Mouse (Mus musculus) kidney, embryonic 16.5 days (tissue): ENCODE measurements around the gene Arntl2. TPM values are rescaled to one million over a fixed set of nuclear protein-coding genes. Genes with fewer than 3 reads are reported as not detected.

Experiments
- ATAC-seq: fragments of 200-750 bp; cut with Nextera tagmentation; 2 replicates; pipeline ENCODE4 v1.8.0; 2017; ENCODE audit warnings: moderate TSS enrichment; ENCODE audit not compliant: low FRiP score, low TSS enrichment
- H3K27ac ChIP-seq: fragments of 300-500 bp; sonication (generic); 2 replicates; pipeline ENCODE4 v1.5.1; 2014; ENCODE audit warnings: low read length
- H3K27me3 ChIP-seq: fragments of 300-500 bp; sonication (generic); 2 replicates; pipeline ENCODE4 v1.6.1; 2014; ENCODE audit warnings: low read length, control low read depth, mixed read lengths; ENCODE audit not compliant: insufficient read depth
- H3K36me3 ChIP-seq: fragments of 300-500 bp; sonication (generic); 2 replicates; pipeline ENCODE4 v1.6.1; 2014; ENCODE audit warnings: low read length, control low read depth, mixed read lengths; ENCODE audit not compliant: insufficient read depth
- H3K4me1 ChIP-seq: fragments of 300-500 bp; sonication (generic); 2 replicates; pipeline ENCODE4 v1.6.1; 2014; ENCODE audit warnings: low read length, control low read depth, mixed read lengths; ENCODE audit not compliant: insufficient read depth
- H3K4me2 ChIP-seq: fragments of 300-500 bp; sonication (generic); replicated peaks from 2 replicates; pipeline ENCODE4 v1.6.1; 2014; ENCODE audit warnings: low read depth, low read length
- H3K4me3 ChIP-seq: fragments of 300-500 bp; sonication (generic); 2 replicates; pipeline ENCODE4 v1.5.1; 2014; ENCODE audit warnings: mild to moderate bottlenecking, low read length
- H3K9ac ChIP-seq: fragments of 300-500 bp; sonication (generic); replicated peaks from 2 replicates; pipeline ENCODE4 v1.6.1; 2014; ENCODE audit warnings: low read length
- H3K9me3 ChIP-seq: fragments of 300-500 bp; sonication (generic); 2 replicates; pipeline ENCODE4 v1.6.1; 2016; ENCODE audit warnings: low read length, control low read depth
- WGBS: fragments of 180-500 bp; shearing (Covaris S2); extraction: QIAGEN DNeasy Blood & Tissue Kit; methylation state at CpG from one replicate; pipeline ENCODE4 v1.1.7; 2014; 5-methylcytosine and 5-hydroxymethylcytosine counted together
- polyA plus RNA-seq: library from polyadenylated mRNA; unstranded; fragments of >200 nt; fragmentation: Nextera tagmentation; extraction: Ambion mirVana; gene quantifications from 2 replicates; pipeline ENCODE4 v1.2.1, GENCODE M21; 2015

Arntl2 gene
- polyA plus RNA-seq, 1 experiment from 2014 or later = 3.0 TPM

GRCm38 (mm10) chr6:146759027-146759426, 36.8 kb upstream of the Arntl2 start:
- Histone ChIP-seq H3K9ac (no peak overlapping the region), H3K4me3 (no peak overlapping the region), H3K9me3 (no peaks in the 10 kb centered on the region), H3K4me1 (no peaks in the 10 kb centered on the region; the same call in 1 of the 2 replicates), H3K4me2 (no peak overlapping the region), H3K36me3 (no peaks in the 10 kb centered on the region), H3K27ac (no peak overlapping the region), H3K27me3 (no peaks in the 10 kb centered on the region)
- WGBS = 93% methylated on average over 2 of the region's 2 CpGs
- ATAC-seq = no peak

- H3K4me3 ChIP-seq = no peak overlapping the region
- no peaks in the 10 kb centered on the region for H3K27me3 ChIP-seq
- H3K27ac ChIP-seq = no peak overlapping the region
- H3K4me1 ChIP-seq = 0 out of 2 replicates have a peak, but pooled peaks cover 4% of the 10 kb centered on the region
- 94% methylated on average over 2 of the region's 2 CpGs for WGBS
- H3K4me2 ChIP-seq = no peak overlapping the region
- no peaks in the 10 kb centered on the region for H3K9me3 ChIP-seq
- no peak for ATAC-seq
- H3K9ac ChIP-seq = no peak overlapping the region
- no peaks in the 10 kb centered on the region for H3K36me3 ChIP-seq
Measured at GRCm38 (mm10) chr6:146760022-146760421, 35.8 kb upstream of the Arntl2 start.

GRCm38 (mm10) chr6:146760736-146761135, 35.1 kb upstream of the Arntl2 start:
- no peaks in the 10 kb centered on the region for H3K36me3 ChIP-seq
- no peak for ATAC-seq
- H3K9me3 ChIP-seq = no peaks in the 10 kb centered on the region
- no peak overlapping the region for H3K9ac ChIP-seq
- no peak overlapping the region for H3K4me2 ChIP-seq
- H3K27ac ChIP-seq = no peak overlapping the region
- H3K4me3 ChIP-seq = no peak overlapping the region
- no peaks in the 10 kb centered on the region for H3K27me3 ChIP-seq
- 68% methylated on average over 4 of the region's 4 CpGs for WGBS
- H3K4me1 ChIP-seq = 0 out of 2 replicates have a peak, but pooled peaks cover 4% of the 10 kb centered on the region

- WGBS = 67% methylated on average over 5 of the region's 5 CpGs
- ATAC-seq = no peak
- H3K4me3 ChIP-seq = no peak overlapping the region
- H3K9me3 ChIP-seq = no peaks in the 10 kb centered on the region
- 0 out of 2 replicates have a peak, but pooled peaks cover 4% of the 10 kb centered on the region for H3K4me1 ChIP-seq
- no peak overlapping the region for H3K9ac ChIP-seq
- H3K27ac ChIP-seq = no peak overlapping the region
- H3K36me3 ChIP-seq = no peaks in the 10 kb centered on the region
- H3K4me2 ChIP-seq = no peak overlapping the region
- no peaks in the 10 kb centered on the region for H3K27me3 ChIP-seq
Measured at GRCm38 (mm10) chr6:146762264-146762898, 33.5 kb upstream of the Arntl2 start.

- 14% methylated on average over 2 of the region's 2 CpGs for WGBS
- Histone ChIP-seq H3K36me3 (peaks cover 7% of the 10 kb centered on the region), H3K4me3 (no peak overlapping the region), H3K9me3 (no peaks in the 10 kb centered on the region), H3K27ac (no peak overlapping the region), H3K4me2 (no peak overlapping the region), H3K4me1 (0 out of 2 replicates have a peak, but pooled peaks cover 4% of the 10 kb centered on the region), H3K9ac (no peak overlapping the region), H3K27me3 (no peaks in the 10 kb centered on the region)
- ATAC-seq = no peak
Measured at GRCm38 (mm10) chr6:146764593-146764992, 31.3 kb upstream of the Arntl2 start.

GRCm38 (mm10) chr6:146765270-146765669, 30.6 kb upstream of the Arntl2 start:
- Histone ChIP-seq H3K36me3 (peaks cover 8% of the 10 kb centered on the region), H3K27me3 (no peaks in the 10 kb centered on the region), H3K27ac (no peak overlapping the region), H3K4me1 (0 out of 2 replicates have a peak, but pooled peaks cover 4% of the 10 kb centered on the region), H3K4me3 (no peak overlapping the region), H3K9ac (no peak overlapping the region), H3K9me3 (no peaks in the 10 kb centered on the region), H3K4me2 (no peak overlapping the region)
- 86% methylated on average over 4 of the region's 4 CpGs for WGBS
- no peak for ATAC-seq

GRCm38 (mm10) chr6:146768813-146769404, 26.9 kb upstream of the Arntl2 start:
- ATAC-seq = no peak
- Histone ChIP-seq H3K4me2 (no peak overlapping the region), H3K9ac (no peak overlapping the region), H3K4me3 (no peak overlapping the region), H3K27ac (no peak overlapping the region), H3K4me1 (0 out of 2 replicates have a peak, but pooled peaks cover 4% of the 10 kb centered on the region), H3K36me3 (peaks cover 8% of the 10 kb centered on the region), H3K27me3 (no peaks in the 10 kb centered on the region), H3K9me3 (no peaks in the 10 kb centered on the region)
- 88% methylated on average over 10 of the region's 10 CpGs for WGBS

GRCm38 (mm10) chr6:146770005-146770745, 25.7 kb upstream of the Arntl2 start:
- WGBS = 56% methylated on average over 6 of the region's 6 CpGs

GRCm38 (mm10) chr6:146770808-146771207, 25.0 kb upstream of the Arntl2 start:
- Histone ChIP-seq H3K27me3 (no peaks in the 10 kb centered on the region), H3K9me3 (no peaks in the 10 kb centered on the region), H3K4me2 (no peak overlapping the region), H3K27ac (no peak overlapping the region), H3K36me3 (peaks cover 8% of the 10 kb centered on the region), H3K4me1 (no peaks in the 10 kb centered on the region), H3K9ac (no peak overlapping the region), H3K4me3 (no peak overlapping the region)
- WGBS = 88% methylated on average over 5 of the region's 5 CpGs
- no peak for ATAC-seq

More at GRCm38 (mm10) chr6:146770005-146770745, 25.7 kb upstream of the Arntl2 start:
- Histone ChIP-seq H3K4me2 (no peak overlapping the region), H3K4me1 (no peaks in the 10 kb centered on the region), H3K27me3 (no peaks in the 10 kb centered on the region), H3K27ac (peak overlapping the region; percentile 33; the same call in 1 of the 2 replicates), H3K9ac (no peak overlapping the region), H3K4me3 (no peak overlapping the region), H3K9me3 (no peaks in the 10 kb centered on the region), H3K36me3 (peaks cover 8% of the 10 kb centered on the region)
- peak; percentile 23; the same call in 1 of the 2 replicates for ATAC-seq
